Mouse (Mus musculus) hindbrain, postnatal 0 days (tissue): ENCODE results near the gene Cd5. TPM values are rescaled to one million over a fixed set of nuclear protein-coding genes. Genes with fewer than 3 reads are reported as not detected.

ENCODE experiments used
- ATAC-seq: fragments of 200-750 bp; cut with Nextera tagmentation; 2 replicates; pipeline ENCODE4 v1.8.0; 2017; ENCODE audit warnings: mild to moderate bottlenecking, moderate TSS enrichment, moderate library complexity
- DNase-seq: peaks from one replicate; pipeline ENCODE4 v3.0.0-alpha.2; 2015; ENCODE audit warnings: low spot score
- H3K27ac ChIP-seq: fragments of 300-500 bp; sonication (generic); 2 replicates; pipeline ENCODE4 v1.5.1; 2014; ENCODE audit warnings: mild to moderate bottlenecking
- H3K27me3 ChIP-seq: fragments of 300-500 bp; sonication (generic); 2 replicates; pipeline ENCODE4 v1.6.1; 2014; ENCODE audit warnings: low read length, mixed read lengths; ENCODE audit not compliant: insufficient read depth
- H3K36me3 ChIP-seq: fragments of 300-500 bp; sonication (generic); 2 replicates; pipeline ENCODE4 v1.6.1; 2014; ENCODE audit warnings: low read length, mixed read lengths; ENCODE audit not compliant: insufficient read depth
- H3K4me1 ChIP-seq: fragments of 300-500 bp; sonication (generic); 2 replicates; pipeline ENCODE4 v1.6.1; 2014; ENCODE audit warnings: antibody characterized with exemption, low read length, mixed read lengths; ENCODE audit not compliant: insufficient read depth
- H3K4me2 ChIP-seq: fragments of 300-500 bp; sonication (generic); 2 replicates; pipeline ENCODE4 v1.6.1; 2014; ENCODE audit warnings: low read depth, mild to moderate bottlenecking, low read length, moderate library complexity, mixed read lengths
- H3K4me3 ChIP-seq: fragments of 300-500 bp; sonication (generic); 2 replicates; pipeline ENCODE4 v1.5.1; 2014; ENCODE audit warnings: low read length
- H3K9ac ChIP-seq: fragments of 300-500 bp; sonication (generic); replicated peaks from 2 replicates; pipeline ENCODE4 v1.6.1; 2014; ENCODE audit warnings: mild to moderate bottlenecking, low read length, moderate library complexity, mixed read lengths
- H3K9me3 ChIP-seq: fragments of 300-500 bp; sonication (generic); 2 replicates; pipeline ENCODE4 v1.6.1; 2016; ENCODE audit warnings: low read length, mixed read lengths
- CTCF ChIP-seq: IDR thresholded peaks from 2 replicates; pipeline ENCODE4 v1.5.1; 2016; ENCODE audit warnings: antibody characterized with exemption, control low read depth, low read depth
- WGBS: fragments of 180-500 bp; shearing (Covaris S2); extraction: QIAGEN DNeasy Blood & Tissue Kit; methylation state at CpG from one replicate; pipeline ENCODE4 v1.1.7; 2014; 5-methylcytosine and 5-hydroxymethylcytosine counted together
- polyA plus RNA-seq: library from polyadenylated mRNA; unstranded; fragments of >200 nt; fragmentation: Nextera tagmentation; extraction: Ambion mirVana; gene quantifications from 2 replicates; pipeline ENCODE4 v1.2.1, GENCODE M21; 2015
- total RNA-seq: library from RNA; depleted of rRNA; stranded (reverse); fragments of >200 nt; gene quantifications from 2 replicates; pipeline ENCODE4 v1.2.3, GENCODE M21; 2014

Cd5 gene
- total and polyA plus RNA-seq, 2 experiments from 2014 or later = 0.26 to 0.68 TPM

GRCm38 (mm10) chr19:10713551-10713950 lies 25.3 kb downstream of the Cd5 start:
- Histone ChIP-seq H3K36me3 (peaks cover 34% of the 10 kb centered on the region), H3K27me3 (no peaks in the 10 kb centered on the region), H3K4me3 (no peak overlapping the region), H3K4me1 (peaks cover 4% of the 10 kb centered on the region; the same call in 1 of the 2 replicates), H3K27ac (no peak overlapping the region), H3K4me2 (no peak overlapping the region), H3K9ac (no peak overlapping the region), H3K9me3 (no peaks in the 10 kb centered on the region)
- ATAC-seq (no peak), DNase-seq (no peak)
- WGBS = 90% methylated on average over 10 of the region's 10 CpGs
- no peak for TF ChIP-seq CTCF

DNA sequence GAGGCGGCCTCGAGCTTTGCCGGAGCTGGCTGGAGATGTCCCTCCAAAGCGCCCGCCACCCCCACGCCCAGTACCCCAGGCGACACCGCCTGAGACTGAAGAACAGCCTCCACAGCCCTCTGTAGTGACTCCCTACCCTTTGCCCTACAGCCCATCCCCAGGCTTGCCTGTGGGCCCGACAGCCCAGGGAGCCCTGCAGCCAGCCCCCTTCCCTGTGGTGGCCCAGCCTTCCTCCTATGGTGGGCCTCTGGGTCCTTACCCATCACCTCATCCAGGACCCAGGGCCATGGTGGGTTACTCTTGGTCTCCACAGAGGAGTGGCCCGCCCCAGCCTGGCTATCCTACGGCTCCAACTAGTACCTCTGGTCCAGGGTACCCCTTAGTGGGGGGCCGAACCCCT lies 26.2 kb downstream of the Cd5 start:
- no peaks in the 10 kb centered on the region for H3K27me3 ChIP-seq
- no peak overlapping the region for H3K4me2 ChIP-seq
- no peak overlapping the region for H3K4me3 ChIP-seq
- H3K27ac ChIP-seq = no peak overlapping the region
- peaks cover 34% of the 10 kb centered on the region for H3K36me3 ChIP-seq
- H3K9ac ChIP-seq = no peak overlapping the region
- TF ChIP-seq CTCF = no peak
- DNase-seq (no peak), ATAC-seq (no peak)
- no peaks in the 10 kb centered on the region for H3K9me3 ChIP-seq
- 95% methylated on average over 12 of the region's 12 CpGs for WGBS
- peaks cover 4% of the 10 kb centered on the region; the same call in 1 of the 2 replicates for H3K4me1 ChIP-seq

GRCm38 (mm10) chr19:10712194-10712593 lies 26.6 kb downstream of the Cd5 start:
- no peak overlapping the region for H3K4me3 ChIP-seq
- peaks cover 4% of the 10 kb centered on the region; the same call in 1 of the 2 replicates for H3K4me1 ChIP-seq
- H3K27me3 ChIP-seq = no peaks in the 10 kb centered on the region
- H3K9ac ChIP-seq = no peak overlapping the region
- no peak for DNase-seq
- H3K4me2 ChIP-seq = no peak overlapping the region
- 94% methylated on average over 7 of the region's 7 CpGs for WGBS
- H3K9me3 ChIP-seq = no peaks in the 10 kb centered on the region
- no peak for TF ChIP-seq CTCF
- no peak for ATAC-seq
- H3K36me3 ChIP-seq = peaks cover 34% of the 10 kb centered on the region
- no peak overlapping the region for H3K27ac ChIP-seq

- H3K4me3 ChIP-seq = no peak overlapping the region
- H3K4me2 ChIP-seq = no peak overlapping the region
- H3K9ac ChIP-seq = no peak overlapping the region
- H3K4me1 ChIP-seq = peaks cover 4% of the 10 kb centered on the region; the same call in 1 of the 2 replicates
- TF ChIP-seq CTCF = no peak
- DNase-seq (no peak), ATAC-seq (no peak)
- H3K27ac ChIP-seq = peak overlapping the region; percentile 89
- H3K36me3 ChIP-seq = peaks cover 34% of the 10 kb centered on the region
- WGBS = 82% methylated on average over 4 of the region's 4 CpGs
- H3K27me3 ChIP-seq = no peaks in the 10 kb centered on the region
- H3K9me3 ChIP-seq = no peaks in the 10 kb centered on the region
These were observed 28.1 kb downstream of the Cd5 start for GRCm38 (mm10) chr19:10710751-10711150.

DNA sequence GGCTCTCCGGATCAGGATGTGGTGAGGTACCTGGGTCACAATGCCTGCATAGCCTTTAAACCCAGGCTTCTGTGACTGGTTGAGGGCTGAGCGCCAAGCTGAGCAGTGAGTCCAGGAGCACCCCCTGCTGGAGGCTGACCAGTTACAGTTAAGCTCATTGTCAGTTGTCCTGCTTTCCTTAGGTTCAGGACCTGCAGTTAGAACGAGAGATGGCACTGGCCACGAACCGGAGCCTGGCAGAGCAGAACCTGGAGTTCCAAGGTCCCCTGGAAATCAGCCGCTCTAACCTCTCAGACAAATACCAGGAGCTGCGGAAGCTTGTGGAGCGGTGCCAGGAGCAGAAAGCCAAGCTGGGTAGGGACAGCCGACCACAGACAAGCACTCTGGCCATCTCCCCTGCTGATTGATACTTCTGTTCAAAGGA lies 28.7 kb downstream of the Cd5 start:
- peak; percentile 84 for DNase-seq
- H3K27ac ChIP-seq = peak overlapping the region; percentile 89
- H3K9ac ChIP-seq = no peak overlapping the region
- TF ChIP-seq CTCF = peak; percentile 76
- peak; percentile 47 for ATAC-seq
- H3K4me1 ChIP-seq = peaks cover 4% of the 10 kb centered on the region; the same call in 1 of the 2 replicates
- H3K9me3 ChIP-seq = no peaks in the 10 kb centered on the region
- H3K4me3 ChIP-seq = no peak overlapping the region
- H3K4me2 ChIP-seq = no peak overlapping the region
- peaks cover 34% of the 10 kb centered on the region for H3K36me3 ChIP-seq
- 27% methylated on average over 9 of the region's 9 CpGs for WGBS
- H3K27me3 ChIP-seq = no peaks in the 10 kb centered on the region

- DNase-seq (peak; percentile 99), ATAC-seq (peak; percentile 83)
- H3K9ac ChIP-seq = peak overlapping the region; percentile 25; the same call in 1 of the 2 replicates
- H3K27ac ChIP-seq = peak overlapping the region; percentile 89
- H3K27me3 ChIP-seq = no peaks in the 10 kb centered on the region
- peaks cover 4% of the 10 kb centered on the region; the same call in 1 of the 2 replicates for H3K4me1 ChIP-seq
- peak; percentile 99 for TF ChIP-seq CTCF
- H3K4me3 ChIP-seq = no peak overlapping the region
- H3K36me3 ChIP-seq = peaks cover 34% of the 10 kb centered on the region
- no peak overlapping the region for H3K4me2 ChIP-seq
- no peaks in the 10 kb centered on the region for H3K9me3 ChIP-seq
- 11% methylated on average over 8 of the region's 8 CpGs for WGBS
These were observed 29.3 kb downstream of the Cd5 start for GRCm38 (mm10) chr19:10709360-10710087.

- H3K9ac ChIP-seq = peak overlapping the region; percentile 25; the same call in 1 of the 2 replicates
- TF ChIP-seq CTCF = no peak
These were observed 29.9 kb downstream of the Cd5 start for GRCm38 (mm10) chr19:10708900-10709299.

More at GRCm38 (mm10) chr19:10708900-10709299, 29.9 kb downstream of the Cd5 start:
- Histone ChIP-seq H3K27me3 (no peaks in the 10 kb centered on the region), H3K27ac (peak overlapping the region; percentile 89), H3K4me1 (peaks cover 4% of the 10 kb centered on the region; the same call in 1 of the 2 replicates), H3K9me3 (no peaks in the 10 kb centered on the region), H3K4me2 (no peak overlapping the region), H3K36me3 (peaks cover 30% of the 10 kb centered on the region), H3K4me3 (no peak overlapping the region)
- 40% methylated on average over 6 of the region's 6 CpGs for WGBS
- DNase-seq = no peak
- no peak for ATAC-seq
